ENCODE assay signal across 11 mouse cellular contexts in the genomic region with DNA sequence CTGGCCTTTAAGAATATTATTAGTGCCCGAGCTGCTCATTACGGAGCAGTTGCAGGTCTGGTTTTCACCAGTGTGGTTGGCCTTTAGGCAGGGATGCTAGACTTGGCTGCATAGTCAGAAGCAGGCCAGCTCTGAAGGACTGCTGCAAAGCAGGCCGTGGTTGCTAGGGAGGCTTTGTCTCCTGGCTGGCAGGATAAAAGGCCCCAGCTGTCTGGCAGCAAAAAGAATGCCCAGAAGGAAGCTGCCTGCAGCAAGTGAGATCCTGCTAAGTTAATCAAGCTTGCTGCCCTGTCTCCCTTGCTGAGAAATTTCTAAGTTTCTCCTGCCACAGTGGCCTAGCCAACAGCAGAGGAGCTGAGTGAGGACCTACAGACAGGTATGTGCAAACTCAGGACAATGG.
DNase-seq lines count a peak whose midpoint lies in the region; ATAC-seq lines count a peak whose summit lies in the region.
"Had no signal": no experiment of that assay in that cellular context is flagged by ENCODE, and none has a peak within 500 bp of the region (broad histone marks: within the 10 kb centered on the region; RNA-seq: fewer than 3 reads in every experiment).

No protein-coding gene starts in this region.

- intact Hi-C loops in left cerebral cortex, postnatal 10 days (cut with DNase I): no loop called here

- ATAC-seq in neural tube, embryonic 14.5 days (ENCODE audit: low read depth): peak; percentile 91
- ATAC-seq in activated CD4-positive, CD25-positive, alpha-beta regulatory T cell, adult 4 months: no peak
- ATAC-seq in monocyte, adult 5-6 weeks (replicated peaks; ENCODE audit: insufficient number of reproducible peaks, low FRiP score, low TSS enrichment, poor library complexity, severe bottlenecking): no peak

- no peak overlapping the region for H3K4me3 ChIP-seq in neural tube, embryonic 14.5 days (ENCODE audit: low read depth, low read length)

- no peaks in the 10 kb centered on the region for H3K36me3 ChIP-seq in neural tube, embryonic 14.5 days (ENCODE audit: control insufficient read depth, insufficient read depth, low read length)
- H3K36me3 ChIP-seq: G1E had no signal

- no peaks in the 10 kb centered on the region for H3K9me3 ChIP-seq in neural tube, embryonic 14.5 days (ENCODE audit: control insufficient read depth, low read length)
- H3K9me3 ChIP-seq: G1E had no signal

- H3K27ac ChIP-seq in neural tube, embryonic 14.5 days (ENCODE audit: low read depth, low read length): peak overlapping the region; percentile 4; the same call in 1 of the 2 replicates

- 12% methylated on average over 3 of the region's 3 CpGs for WGBS in neural tube, embryonic 14.5 days

- no peak overlapping the region for H3K4me2 ChIP-seq in neural tube, embryonic 14.5 days (ENCODE audit: low read depth, low read length)
- H3K4me2 ChIP-seq: lung, embryonic 14.5 days had no signal

- peak; percentile 75 for DNase-seq in embryo, embryonic 11 days
- DNase-seq in frontal cortex, adult 2 months (ENCODE audit: extremely low spot score in 1 of 2, low spot score in 1 of 2): peak; percentile 5 to 53
- DNase-seq in left cerebral cortex, postnatal 10 days (ENCODE audit: extremely low spot score in 1 of 2, low spot score in 2 of 2): peak; percentile 47 to 52
- no peak for DNase-seq in thymus, adult 18-20 months
- no peak for DNase-seq in lung, postnatal 36 days
- DNase-seq: heart, postnatal 14 days; lung, embryonic 14.5 days had no signal

- H3K27me3 ChIP-seq in neural tube, embryonic 14.5 days (ENCODE audit: control insufficient read depth, insufficient read depth, low read length): no peaks in the 10 kb centered on the region

- H3K9ac ChIP-seq in neural tube, embryonic 14.5 days (replicated peaks; ENCODE audit: low read depth, low read length): no peak overlapping the region
- H3K9ac ChIP-seq: lung, embryonic 14.5 days had no signal

- 0 out of 2 replicates have a peak, but pooled peaks cover 4% of the 10 kb centered on the region for H3K4me1 ChIP-seq in neural tube, embryonic 14.5 days (ENCODE audit: control insufficient read depth, insufficient read depth, low read length)

Comparison
In these comparisons a context has a peak if more than half of its experiments do, and no peak if none do; other contexts are left out.
1. DNase-seq: peak in embryo, embryonic 11 days (single experiment), frontal cortex, adult 2 months (2 of 2) and left cerebral cortex, postnatal 10 days (2 of 2); none in thymus, adult 18-20 months (0 of 2) and lung, postnatal 36 days (single experiment).